Mouse (Mus musculus): ENCODE results near the gene Armc9.

Armc9 gene

GRCm38 (mm10) chr1:86281781-86282536 is 127.4 kb downstream of the Armc9 start:
- DNase-seq (ENCODE audit: low read depth) = no peak

GRCm38 (mm10) chr1:86284101-86284500 is 129.5 kb downstream of the Armc9 start:
- no peak for DNase-seq (ENCODE audit: low read depth)

- no peak for DNase-seq (ENCODE audit: low read depth)
These were observed 130.7 kb downstream of the Armc9 start for GRCm38 (mm10) chr1:86285295-86285694.

- DNase-seq (ENCODE audit: low read depth) = no peak
These were observed 132.9 kb downstream of the Armc9 start for GRCm38 (mm10) chr1:86287473-86287872.

GRCm38 (mm10) chr1:86290452-86290851 is 135.9 kb downstream of the Armc9 start:
- no peak for DNase-seq (ENCODE audit: low read depth)

GRCm38 (mm10) chr1:86293091-86293490 is 138.5 kb downstream of the Armc9 start:
- DNase-seq (ENCODE audit: low read depth) = peak; percentile 33

- no peak for DNase-seq (ENCODE audit: low read depth)
These were observed 139.3 kb downstream of the Armc9 start for GRCm38 (mm10) chr1:86293868-86294267.

GRCm38 (mm10) chr1:86294472-86294871 is 139.9 kb downstream of the Armc9 start:
- no peak for DNase-seq (ENCODE audit: low read depth)

- no peak for DNase-seq (ENCODE audit: low read depth)
These were observed 145.5 kb downstream of the Armc9 start for GRCm38 (mm10) chr1:86300093-86300492.

GRCm38 (mm10) chr1:86300731-86301130 is 146.2 kb downstream of the Armc9 start:
- no peak for DNase-seq (ENCODE audit: low read depth)

GRCm38 (mm10) chr1:86301221-86302091 is 146.9 kb downstream of the Armc9 start:
- no peak for DNase-seq (ENCODE audit: low read depth)

GRCm38 (mm10) chr1:86302532-86302931 is 148.0 kb downstream of the Armc9 start, which contains the start of gene B3gnt7:
TSS of gene B3gnt7 (plus strand) at chr1:86302832.
- DNase-seq (ENCODE audit: low read depth) = no peak

GRCm38 (mm10) chr1:86303063-86303872 is 148.7 kb downstream of the Armc9 start:
- DNase-seq (ENCODE audit: low read depth) = no peak

GRCm38 (mm10) chr1:86303873-86304250 is 149.3 kb downstream of the Armc9 start:
- no peak for DNase-seq (ENCODE audit: low read depth)

GRCm38 (mm10) chr1:86306686-86307085 is 152.1 kb downstream of the Armc9 start:
- DNase-seq (ENCODE audit: low read depth) = no peak

- no peak for DNase-seq (ENCODE audit: low read depth)
These were observed 152.7 kb downstream of the Armc9 start for GRCm38 (mm10) chr1:86307177-86307762.

GRCm38 (mm10) chr1:86307871-86308641 is 153.5 kb downstream of the Armc9 start:
- no peak for DNase-seq (ENCODE audit: low read depth)

- no peak for DNase-seq (ENCODE audit: low read depth)
These were observed 154.8 kb downstream of the Armc9 start for GRCm38 (mm10) chr1:86309270-86309833.

- DNase-seq (ENCODE audit: low read depth) = no peak
These were observed 156.1 kb downstream of the Armc9 start for GRCm38 (mm10) chr1:86310536-86311310.

GRCm38 (mm10) chr1:86311467-86312005 is 157.0 kb downstream of the Armc9 start:
- no peak for DNase-seq (ENCODE audit: low read depth)
